Mouse (Mus musculus): ENCODE results near the gene Nbea.

- no peak for TF ChIP-seq CTCF (IDR thresholded peaks at IDR 0.05; ENCODE audit: control insufficient read depth, insufficient read depth, low read length)
- no peak for TF ChIP-seq POLR2A (IDR thresholded peaks at IDR 0.05; ENCODE audit: borderline replicate concordance, control insufficient read depth, low read depth, low read length)
Observed at GRCm38 (mm10) chr3:55646437-55646836, 537.1 kb downstream of the Nbea start.

All from bone marrow, adult 2 months (tissue).